Mouse (Mus musculus): ENCODE results near the gene Gk2. TPM values are rescaled to one million over a fixed set of nuclear protein-coding genes. Genes with fewer than 3 reads are reported as not detected.

The Gk2 gene
- total and polyA plus RNA-seq, 2 experiments from 2014 or later: not detected

- no peaks in the 10 kb centered on the region for H3K36me3 ChIP-seq (ENCODE audit: insufficient read depth)
- H3K9me3 ChIP-seq (ENCODE audit: low read length): no peaks in the 10 kb centered on the region
- no peak overlapping the region for H3K4me2 ChIP-seq (ENCODE audit: low read depth)
- H3K9ac ChIP-seq: no peak overlapping the region
- no peaks in the 10 kb centered on the region for H3K27me3 ChIP-seq (ENCODE audit: insufficient read depth, low read length)
- WGBS: 94% methylated on average over 2 of the region's 2 CpGs
- DNase-seq: no peak
- ATAC-seq: no peak
- no peak overlapping the region for H3K4me3 ChIP-seq (ENCODE audit: low read depth, low read length)
- no peaks in the 10 kb centered on the region for H3K4me1 ChIP-seq (ENCODE audit: insufficient read depth)
- no peak overlapping the region for H3K27ac ChIP-seq (ENCODE audit: low read depth, low read length)
- TF ChIP-seq CTCF (IDR thresholded peaks at IDR 0.05; ENCODE audit: low read depth): no peak
Observed at GRCm38 (mm10) chr5:97421669-97422068, 35.2 kb downstream of the Gk2 start.

GRCm38 (mm10) chr5:97417185-97417584 is 39.6 kb downstream of the Gk2 start:
- no peak overlapping the region for H3K27ac ChIP-seq (ENCODE audit: low read depth, low read length)
- H3K36me3 ChIP-seq (ENCODE audit: insufficient read depth): no peaks in the 10 kb centered on the region
- DNase-seq: no peak
- no peak for TF ChIP-seq CTCF (IDR thresholded peaks at IDR 0.05; ENCODE audit: low read depth)
- H3K4me3 ChIP-seq (ENCODE audit: low read depth, low read length): no peak overlapping the region
- H3K9me3 ChIP-seq (ENCODE audit: low read length): no peaks in the 10 kb centered on the region
- no peak overlapping the region for H3K4me2 ChIP-seq (ENCODE audit: low read depth)
- no peaks in the 10 kb centered on the region for H3K27me3 ChIP-seq (ENCODE audit: insufficient read depth, low read length)
- no peak for ATAC-seq
- 81% methylated on average over 2 of the region's 2 CpGs for WGBS
- H3K4me1 ChIP-seq (ENCODE audit: insufficient read depth): no peaks in the 10 kb centered on the region
- H3K9ac ChIP-seq: no peak overlapping the region

GRCm38 (mm10) chr5:97415837-97416236 is 41.0 kb downstream of the Gk2 start:
- WGBS: 32% methylated on average over 6 of the region's 6 CpGs
- ATAC-seq: peak; percentile 94
- no peak overlapping the region for H3K27ac ChIP-seq (ENCODE audit: low read depth, low read length)
- H3K9ac ChIP-seq: no peak overlapping the region
- H3K36me3 ChIP-seq (ENCODE audit: insufficient read depth): no peaks in the 10 kb centered on the region
- no peaks in the 10 kb centered on the region for H3K9me3 ChIP-seq (ENCODE audit: low read length)
- TF ChIP-seq CTCF (IDR thresholded peaks at IDR 0.05; ENCODE audit: low read depth): no peak
- no peaks in the 10 kb centered on the region for H3K4me1 ChIP-seq (ENCODE audit: insufficient read depth)
- H3K4me2 ChIP-seq (ENCODE audit: low read depth): no peak overlapping the region
- H3K4me3 ChIP-seq (ENCODE audit: low read depth, low read length): no peak overlapping the region
- H3K27me3 ChIP-seq (ENCODE audit: insufficient read depth, low read length): no peaks in the 10 kb centered on the region
- peak; percentile 77 for DNase-seq

GRCm38 (mm10) chr5:97413716-97414115 is 43.1 kb downstream of the Gk2 start:
- DNase-seq (peak; percentile 43), ATAC-seq (no peak)
- Histone ChIP-seq H3K9me3 (ENCODE audit: low read length) (no peaks in the 10 kb centered on the region), H3K4me2 (ENCODE audit: low read depth) (no peak overlapping the region), H3K36me3 (ENCODE audit: insufficient read depth) (no peaks in the 10 kb centered on the region), H3K27ac (ENCODE audit: low read depth, low read length) (no peak overlapping the region), H3K4me3 (ENCODE audit: low read depth, low read length) (no peak overlapping the region), H3K4me1 (ENCODE audit: insufficient read depth) (no peaks in the 10 kb centered on the region), H3K9ac (no peak overlapping the region), H3K27me3 (ENCODE audit: insufficient read depth, low read length) (no peaks in the 10 kb centered on the region)
- no peak for TF ChIP-seq CTCF (IDR thresholded peaks at IDR 0.05; ENCODE audit: low read depth)
- 38% methylated on average over 3 of the region's 3 CpGs for WGBS

GRCm38 (mm10) chr5:97410190-97410589 is 46.6 kb downstream of the Gk2 start:
- no peak for TF ChIP-seq CTCF (IDR thresholded peaks at IDR 0.05; ENCODE audit: low read depth)
- ATAC-seq: no peak
- Histone ChIP-seq H3K4me3 (ENCODE audit: low read depth, low read length) (no peak overlapping the region), H3K4me1 (ENCODE audit: insufficient read depth) (no peaks in the 10 kb centered on the region), H3K27ac (ENCODE audit: low read depth, low read length) (no peak overlapping the region), H3K9me3 (ENCODE audit: low read length) (no peaks in the 10 kb centered on the region), H3K27me3 (ENCODE audit: insufficient read depth, low read length) (no peaks in the 10 kb centered on the region), H3K9ac (no peak overlapping the region), H3K36me3 (ENCODE audit: insufficient read depth) (no peaks in the 10 kb centered on the region), H3K4me2 (ENCODE audit: low read depth) (no peak overlapping the region)
- no peak for DNase-seq
- 32% methylated on average over 6 of the region's 6 CpGs for WGBS

GRCm38 (mm10) chr5:97409234-97409704 is 47.6 kb downstream of the Gk2 start:
- H3K9me3 ChIP-seq (ENCODE audit: low read length): no peaks in the 10 kb centered on the region
- H3K4me3 ChIP-seq (ENCODE audit: low read depth, low read length): no peak overlapping the region
- H3K36me3 ChIP-seq (ENCODE audit: insufficient read depth): no peaks in the 10 kb centered on the region
- 31% methylated on average over 4 of the region's 4 CpGs for WGBS
- H3K9ac ChIP-seq: no peak overlapping the region
- DNase-seq (no peak), ATAC-seq (no peak)
- no peaks in the 10 kb centered on the region for H3K27me3 ChIP-seq (ENCODE audit: insufficient read depth, low read length)
- H3K27ac ChIP-seq (ENCODE audit: low read depth, low read length): no peak overlapping the region
- no peak for TF ChIP-seq CTCF (IDR thresholded peaks at IDR 0.05; ENCODE audit: low read depth)
- H3K4me1 ChIP-seq (ENCODE audit: insufficient read depth): no peaks in the 10 kb centered on the region
- no peak overlapping the region for H3K4me2 ChIP-seq (ENCODE audit: low read depth)

Other genes starting within 250 kb of the Gk2 start
- gene Naa11, start 64.6 kb downstream of the Gk2 start, total RNA-seq (2014; rRNA removed): not detected in 2 replicates
- 0.05 and 0.08 TPM in 2 replicates for gene Naa11, start 64.6 kb downstream of the Gk2 start, polyA plus RNA-seq (2015; fragmentation: Nextera tagmentation; extraction: Ambion mirVana)